Mouse (Mus musculus): ENCODE measurements around the gene Trim2.

DNA sequence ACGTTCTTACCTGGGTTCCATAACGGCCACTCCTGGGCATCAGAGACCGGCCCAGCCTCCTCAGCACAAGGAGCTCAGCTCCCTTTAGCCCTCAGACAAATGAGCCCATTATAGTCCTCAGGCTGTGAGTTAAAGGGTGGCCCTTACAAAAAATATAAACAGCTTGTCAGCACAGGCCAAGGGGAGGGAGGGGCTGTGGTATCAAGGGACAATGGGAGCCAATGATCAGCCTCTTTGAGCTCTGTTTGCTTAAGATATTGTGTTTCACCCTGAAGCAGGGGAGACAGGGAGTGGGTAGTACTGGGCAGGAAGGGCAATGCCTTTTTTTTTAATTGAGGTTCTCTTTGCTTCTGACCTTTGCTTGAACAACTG lies 36.1 kb downstream of the Trim2 start:
- no peak for TF ChIP-seq CTCF (IDR thresholded peaks at IDR 0.05; ENCODE audit: borderline replicate concordance, insufficient read depth, low read length)
- TF ChIP-seq POLR2A (IDR thresholded peaks at IDR 0.05; ENCODE audit: low read depth, low read length) = no peak
